Mouse (Mus musculus): ENCODE measurements at regions not wholly inside any gene's neighbourhood (a gene's known extent, or its start where the extent isn't known, plus 50 kb on each side); places are given as distances from the start of the nearest gene placed in this dataset.

DNA sequence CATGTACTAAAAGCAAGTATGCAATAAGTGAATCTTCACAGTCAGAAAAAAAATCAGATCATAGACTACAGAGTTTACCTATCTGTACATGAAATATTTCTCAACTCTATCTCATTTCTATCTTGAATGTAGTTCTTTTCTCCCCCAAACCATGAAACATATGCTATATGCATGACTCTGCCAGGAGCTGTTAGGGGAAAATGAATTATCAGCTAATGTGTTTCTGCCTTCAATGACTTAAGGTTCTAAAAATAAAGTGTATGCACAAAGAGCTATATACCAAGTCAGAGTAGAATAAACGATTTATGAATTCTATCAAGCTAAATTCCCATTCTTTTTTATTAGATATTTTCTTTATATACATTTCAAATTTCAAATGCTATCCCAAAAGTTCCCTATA lies 388.4 kb upstream of the Impad1 start:
- TF ChIP-seq CTCF (IDR thresholded peaks at IDR 0.05; ENCODE audit: low read depth) (no peak), EP300 (IDR thresholded peaks at IDR 0.05; ENCODE audit: low read depth) (no peak)
